Mouse (Mus musculus) lung, adult 2 months (tissue): ENCODE results near the gene Wls.

ENCODE experiments used
- CTCF ChIP-seq: fragments of 200-500 bp; IDR thresholded peaks from 2 replicates; pipeline ENCODE4 v1.5.1; 2011; ENCODE audit warnings: mild to moderate bottlenecking, low read length, control low read depth; ENCODE audit not compliant: insufficient read depth
- POLR2A ChIP-seq: fragments of 200-500 bp; IDR thresholded peaks from 2 replicates; pipeline ENCODE4 v1.6.1; 2011; ENCODE audit warnings: low read depth, mild to moderate bottlenecking, control low read depth, low read length, borderline replicate concordance; ENCODE audit errors: extremely low read depth

- TF ChIP-seq CTCF: no peak
- TF ChIP-seq POLR2A: no peak
Measured at GRCm38 (mm10) chr3:159878983-159879382, 39.5 kb downstream of the Wls start.
